Mouse (Mus musculus) embryonic fibroblast, embryonic 13.5 days (primary cell): ENCODE measurements around the gene Mei4.

Experiments
- CTCF ChIP-seq: IDR thresholded peaks from 2 replicates; pipeline ENCODE4 v1.5.1; 2011; ENCODE audit warnings: mild to moderate bottlenecking, control low read depth, low read length, moderate library complexity, borderline replicate concordance; ENCODE audit not compliant: insufficient read depth
- POLR2A ChIP-seq: IDR thresholded peaks from 2 replicates; pipeline ENCODE4 v1.6.1; 2011; ENCODE audit warnings: low read depth, mild to moderate bottlenecking, control low read depth, low read length, moderate library complexity

DNA sequence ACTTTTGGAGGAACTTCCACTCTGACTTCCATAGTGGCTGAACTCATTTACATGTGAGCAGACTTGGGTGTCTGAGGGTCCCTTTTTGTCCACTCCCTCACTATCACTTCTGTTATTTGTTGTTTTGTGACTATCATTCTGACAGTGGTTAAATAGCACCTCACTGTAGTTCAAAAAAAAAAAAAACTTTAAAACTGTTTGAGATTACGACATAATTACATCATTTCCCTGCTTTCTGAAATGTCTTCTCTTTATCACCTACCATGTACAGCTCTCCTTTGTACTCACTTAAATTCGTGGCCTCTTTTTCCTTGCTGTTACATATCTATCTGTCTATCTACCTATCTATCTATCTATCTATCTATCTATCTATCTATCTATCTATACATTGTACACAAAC lies 2.6 kb downstream of the Mei4 start:
- TF ChIP-seq CTCF (no peak), POLR2A (no peak)
